Mouse (Mus musculus): ENCODE measurements at regions not wholly inside any gene's neighbourhood (a gene's known extent, or its start where the extent isn't known, plus 50 kb on each side); places are given as distances from the start of the nearest gene placed in this dataset.
A peak's percentile ranks its signal among the peaks of the same experiment; 100 is the strongest.

DNA sequence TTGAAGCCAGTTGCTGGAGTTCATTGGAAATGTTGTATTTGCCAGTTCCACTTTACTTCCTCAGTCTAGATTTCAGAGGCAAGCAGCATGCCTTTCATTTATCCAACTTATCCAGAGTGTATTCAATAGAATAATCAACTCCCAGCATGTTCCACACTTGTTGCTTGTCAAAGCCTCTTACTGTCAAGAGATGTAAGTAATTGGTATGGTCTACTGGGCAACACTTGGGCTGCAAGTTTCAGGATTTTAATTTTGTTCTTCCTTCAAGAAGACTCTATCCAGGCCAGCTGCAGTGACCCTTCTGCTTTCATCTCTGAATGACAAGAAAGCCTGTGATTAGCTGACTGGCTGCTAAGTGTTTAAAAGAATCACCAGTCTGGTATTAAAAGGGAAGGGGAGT, 3131.6 kb upstream of the Lrrc6 start:
- DNase-seq (ENCODE audit: low spot score), result no peak
- no peaks in the 10 kb centered on the region for H3K36me3 ChIP-seq
- no peaks in the 10 kb centered on the region for H3K9me3 ChIP-seq
- H3K4me3 ChIP-seq, result no peak overlapping the region
- no peak overlapping the region for H3K27ac ChIP-seq
- no peaks in the 10 kb centered on the region for H3K27me3 ChIP-seq (ENCODE audit: insufficient read depth, poor library complexity, severe bottlenecking)
- H3K4me1 ChIP-seq (replicated peaks), result no peaks in the 10 kb centered on the region

DNA sequence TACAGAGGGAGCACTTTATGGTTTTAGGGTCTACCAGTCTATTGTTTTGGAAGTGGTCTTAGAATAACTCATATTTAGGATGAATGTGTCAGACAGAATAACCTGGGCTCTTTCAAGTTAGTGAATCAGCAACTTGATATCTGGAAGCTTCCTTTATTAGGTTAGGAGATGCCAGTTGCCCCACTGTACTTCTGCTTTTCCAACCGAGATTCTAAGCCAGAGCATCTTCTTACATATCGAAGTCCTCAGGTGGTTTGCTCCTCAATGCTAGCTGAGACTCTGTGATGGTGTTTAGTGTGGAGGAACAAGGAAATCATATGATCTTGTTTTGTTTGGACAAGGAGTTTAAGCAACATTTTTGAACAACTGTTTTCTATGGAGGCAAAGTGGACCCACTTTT, 3117.3 kb upstream of the Lrrc6 start:
- no peaks in the 10 kb centered on the region for H3K4me1 ChIP-seq (replicated peaks)
- H3K4me3 ChIP-seq, result no peak overlapping the region

DNA sequence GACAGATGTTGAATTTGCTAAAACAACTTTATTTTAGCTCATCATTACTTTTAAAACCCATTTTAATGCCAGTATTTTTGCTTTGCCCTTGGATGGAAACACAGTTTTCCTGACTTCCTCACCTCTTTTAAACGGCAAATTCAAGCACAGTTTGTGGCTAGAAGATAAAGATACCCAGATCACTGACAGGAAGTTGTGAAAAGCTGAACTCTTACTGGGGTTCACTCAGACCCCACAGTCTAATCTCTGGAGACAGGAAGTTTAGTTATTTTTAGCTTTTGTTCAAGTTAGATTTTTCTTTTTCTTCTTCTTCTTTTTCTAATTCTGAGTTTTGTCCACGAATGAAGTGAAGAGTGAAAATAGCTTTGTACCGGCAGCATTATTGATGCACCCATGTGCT, 3113.3 kb upstream of the Lrrc6 start:
- no peak overlapping the region for H3K27ac ChIP-seq

More for the DNA sequence above, 3117.3 kb upstream of the Lrrc6 start:
- H3K36me3 ChIP-seq, result no peaks in the 10 kb centered on the region
- DNase-seq (ENCODE audit: low spot score), result no peak
- 91% methylated on average over 2 of the region's 2 CpGs for WGBS
- no peaks in the 10 kb centered on the region for H3K27me3 ChIP-seq (ENCODE audit: insufficient read depth, poor library complexity, severe bottlenecking)
- H3K27ac ChIP-seq, result no peak overlapping the region
- H3K9me3 ChIP-seq, result no peaks in the 10 kb centered on the region

DNA sequence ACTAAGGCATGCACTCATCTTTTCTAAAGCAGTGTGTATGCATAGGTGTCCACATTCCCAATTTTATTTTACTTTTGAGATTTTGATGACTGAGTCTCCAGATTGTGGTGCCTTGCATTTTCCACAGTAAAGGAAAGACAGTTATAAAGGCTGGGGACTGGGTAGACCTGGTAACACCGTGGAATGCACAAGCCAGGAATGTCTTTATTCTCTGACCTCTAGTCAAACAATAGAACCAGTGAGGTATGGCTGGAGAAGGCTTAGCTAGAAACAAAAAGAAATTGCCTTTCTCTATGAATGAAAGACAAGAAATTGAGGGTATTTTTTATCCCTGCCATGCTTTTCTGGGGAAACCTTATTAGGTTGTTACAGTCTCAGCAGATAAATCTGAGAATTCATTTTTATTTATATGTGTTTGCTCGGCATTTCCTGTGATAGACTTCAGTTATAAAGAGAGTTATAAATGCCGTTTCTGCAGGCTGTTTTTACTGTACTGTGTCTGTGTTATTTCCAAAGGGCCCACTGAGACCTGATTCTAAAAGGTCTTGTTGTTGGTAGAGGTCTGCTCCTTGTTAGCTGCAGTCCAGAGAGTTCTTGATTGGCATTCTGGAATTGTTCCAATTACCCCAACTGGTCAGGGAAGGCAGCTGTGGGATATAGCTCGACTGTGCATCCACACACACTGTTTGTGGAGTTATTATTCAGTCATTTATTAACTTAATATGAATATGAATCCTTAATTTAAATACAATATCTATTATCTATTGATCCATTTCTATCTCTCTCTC, 3090.7 kb upstream of the Lrrc6 start:
- Histone ChIP-seq H3K27me3 (ENCODE audit: insufficient read depth, poor library complexity, severe bottlenecking) (no peaks in the 10 kb centered on the region), H3K4me1 (replicated peaks) (peaks cover 14% of the 10 kb centered on the region), H3K27ac (peak overlapping the region; percentile 56), H3K4me3 (no peak overlapping the region), H3K36me3 (no peaks in the 10 kb centered on the region), H3K9me3 (no peaks in the 10 kb centered on the region)
- no peak for DNase-seq (ENCODE audit: low spot score)
- 26% methylated on average over 4 of the region's 4 CpGs for WGBS

More for the DNA sequence above, 3113.3 kb upstream of the Lrrc6 start:
- Histone ChIP-seq H3K9me3 (no peaks in the 10 kb centered on the region), H3K36me3 (no peaks in the 10 kb centered on the region), H3K4me3 (no peak overlapping the region), H3K27me3 (ENCODE audit: insufficient read depth, poor library complexity, severe bottlenecking) (no peaks in the 10 kb centered on the region), H3K4me1 (replicated peaks) (no peaks in the 10 kb centered on the region)
- DNase-seq (ENCODE audit: low spot score), result no peak
- WGBS, result 89% methylated on average over 3 of the region's 3 CpGs

DNA sequence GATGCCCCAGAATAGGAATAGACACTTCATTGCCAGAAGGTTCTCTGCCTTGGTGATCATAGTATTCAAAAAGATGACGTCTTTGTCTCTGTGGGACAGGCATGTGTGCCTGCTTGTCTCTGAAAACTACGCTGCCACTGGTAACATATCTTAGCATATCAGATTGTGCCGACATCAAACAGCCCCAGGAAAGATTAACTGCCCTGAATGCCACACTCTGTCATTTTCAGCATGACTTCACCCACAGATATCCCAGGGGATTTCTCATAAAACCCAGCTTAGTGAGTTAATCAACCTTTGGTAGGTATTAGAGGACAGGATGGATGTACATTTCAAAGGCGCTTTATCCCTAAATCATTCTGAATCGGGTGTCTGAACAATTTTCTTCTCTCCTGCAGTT, 3087.4 kb upstream of the Lrrc6 start:
- Histone ChIP-seq H3K4me1 (replicated peaks) (peaks cover 14% of the 10 kb centered on the region), H3K9me3 (no peaks in the 10 kb centered on the region), H3K27me3 (ENCODE audit: insufficient read depth, poor library complexity, severe bottlenecking) (no peaks in the 10 kb centered on the region), H3K36me3 (no peaks in the 10 kb centered on the region), H3K4me3 (no peak overlapping the region), H3K27ac (no peak overlapping the region)
- no peak for DNase-seq (ENCODE audit: low spot score)
- 68% methylated on average over 5 of the region's 5 CpGs for WGBS

DNA sequence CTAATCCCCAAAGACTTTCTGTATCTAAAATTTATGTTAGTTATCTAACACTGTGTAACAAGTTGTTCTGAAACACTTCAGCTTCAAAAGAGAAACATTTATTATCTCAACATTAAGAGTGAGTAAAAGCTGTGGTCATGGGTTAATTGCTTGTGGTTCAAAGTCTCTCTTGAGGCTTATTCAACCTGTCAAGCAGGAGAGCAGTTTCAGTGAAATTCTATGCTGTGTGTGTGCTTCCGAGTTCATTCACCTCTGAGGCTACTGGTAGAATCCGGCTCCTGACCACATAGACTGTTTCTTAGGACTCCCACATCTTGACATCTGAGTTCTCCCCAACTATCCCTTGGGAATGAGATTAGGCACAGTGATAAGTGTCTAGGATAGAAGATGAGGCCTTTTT, 3076.0 kb upstream of the Lrrc6 start:
- Histone ChIP-seq H3K36me3 (no peaks in the 10 kb centered on the region), H3K9me3 (0 out of 2 replicates have a peak, but pooled peaks cover 2% of the 10 kb centered on the region), H3K4me1 (replicated peaks) (peaks cover 12% of the 10 kb centered on the region), H3K27me3 (ENCODE audit: insufficient read depth, poor library complexity, severe bottlenecking) (no peaks in the 10 kb centered on the region), H3K27ac (no peak overlapping the region), H3K4me3 (no peak overlapping the region)
- DNase-seq (ENCODE audit: low spot score), result no peak
- WGBS, result 39% methylated on average over 2 of the region's 2 CpGs

DNA sequence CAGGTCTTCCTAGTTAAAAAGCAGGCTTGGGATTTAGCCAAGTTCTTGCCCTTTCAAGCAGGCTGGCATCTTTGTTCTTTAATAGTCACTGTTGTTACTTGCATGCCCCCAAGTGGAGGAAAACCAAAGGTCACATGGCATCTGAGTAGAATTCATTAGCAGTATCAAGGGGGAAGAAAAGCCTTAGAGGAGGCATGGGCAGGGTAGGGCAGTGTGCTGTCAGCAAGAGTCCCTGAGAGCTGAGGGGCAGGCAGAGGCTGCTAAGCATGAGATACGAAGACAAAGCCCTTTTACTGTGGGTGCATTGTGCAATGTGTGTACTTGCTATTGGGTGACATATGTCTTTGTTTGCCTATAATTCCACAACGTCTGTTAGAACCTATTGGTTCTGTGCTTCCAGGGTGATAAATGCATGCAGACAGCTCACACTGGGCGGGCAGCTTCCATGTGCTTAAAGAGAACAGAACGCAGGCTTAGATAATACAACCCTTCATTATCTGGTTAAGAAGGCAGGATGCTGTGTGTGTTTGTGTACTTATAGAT, 3075.0 kb upstream of the Lrrc6 start:
- H3K4me1 ChIP-seq (replicated peaks), result peaks cover 12% of the 10 kb centered on the region
- 0 out of 2 replicates have a peak, but pooled peaks cover 4% of the 10 kb centered on the region for H3K9me3 ChIP-seq
- H3K27ac ChIP-seq, result 0 out of 2 replicates have a peak overlapping the region, but pooled peaks have one; percentile 40
- 22% methylated on average over 4 of the region's 4 CpGs for WGBS
- H3K36me3 ChIP-seq, result no peaks in the 10 kb centered on the region
- H3K4me3 ChIP-seq, result no peak overlapping the region
- H3K27me3 ChIP-seq (ENCODE audit: insufficient read depth, poor library complexity, severe bottlenecking), result no peaks in the 10 kb centered on the region
- DNase-seq (ENCODE audit: low spot score), result peak; percentile 66

DNA sequence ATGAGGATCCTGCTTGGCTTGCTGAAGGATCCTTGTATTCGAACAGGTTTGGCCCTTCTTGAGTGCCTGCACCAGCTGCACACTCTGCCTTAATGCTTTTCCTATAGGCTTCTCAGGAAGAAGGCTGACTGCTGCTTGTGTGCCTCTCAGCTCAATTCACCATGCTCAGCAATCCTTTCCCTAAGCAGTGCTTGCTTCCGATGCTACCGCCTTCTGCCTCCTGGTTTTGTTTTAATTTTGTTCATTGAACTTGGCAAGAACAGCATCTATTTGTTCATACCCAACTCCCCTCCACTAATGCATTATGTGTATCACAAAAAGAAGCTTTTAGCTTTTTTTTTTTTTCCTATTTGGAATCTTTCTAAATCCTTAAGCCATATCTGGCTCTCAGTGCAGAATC, 3053.5 kb upstream of the Lrrc6 start:
- Histone ChIP-seq H3K9me3 (no peaks in the 10 kb centered on the region), H3K4me3 (no peak overlapping the region), H3K36me3 (no peaks in the 10 kb centered on the region), H3K4me1 (replicated peaks) (peaks cover 4% of the 10 kb centered on the region; the same call in 1 of the 2 replicates), H3K27me3 (ENCODE audit: insufficient read depth, poor library complexity, severe bottlenecking) (no peaks in the 10 kb centered on the region), H3K27ac (no peak overlapping the region)
- WGBS, result 87% methylated on average over 3 of the region's 3 CpGs
- DNase-seq (ENCODE audit: low spot score), result no peak

DNA sequence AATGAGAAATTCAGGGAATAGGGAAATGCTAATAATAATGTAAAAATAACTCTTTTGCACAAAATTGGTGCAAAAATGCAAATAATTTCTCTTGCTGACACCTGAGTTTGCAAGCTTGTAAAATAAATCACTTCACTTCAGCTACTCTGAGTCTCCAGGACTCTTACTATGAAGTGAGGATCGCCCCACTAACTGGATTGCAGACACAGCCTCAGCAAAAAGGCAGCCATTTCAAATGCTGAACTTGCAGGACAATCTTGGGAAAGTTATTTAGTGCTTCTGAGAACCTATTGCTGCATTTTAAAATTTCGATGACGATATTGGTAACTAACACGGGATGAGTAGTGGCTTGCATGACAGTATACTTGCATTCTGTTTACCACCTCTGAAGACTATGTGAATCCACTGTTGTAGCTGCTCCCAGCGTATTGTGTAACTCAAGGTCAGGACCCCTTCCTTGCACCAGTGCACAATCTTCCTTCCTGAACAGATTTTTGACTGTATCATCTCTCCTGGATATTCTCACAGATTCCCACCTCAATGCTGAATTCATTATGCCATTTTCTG, 3051.4 kb upstream of the Lrrc6 start:
- Histone ChIP-seq H3K4me3 (no peak overlapping the region), H3K27ac (no peak overlapping the region), H3K27me3 (ENCODE audit: insufficient read depth, poor library complexity, severe bottlenecking) (no peaks in the 10 kb centered on the region), H3K36me3 (no peaks in the 10 kb centered on the region), H3K9me3 (no peaks in the 10 kb centered on the region), H3K4me1 (replicated peaks) (peaks cover 4% of the 10 kb centered on the region; the same call in 1 of the 2 replicates)
- DNase-seq (ENCODE audit: low spot score), result no peak
- WGBS, result 71% methylated on average over 5 of the region's 5 CpGs

DNA sequence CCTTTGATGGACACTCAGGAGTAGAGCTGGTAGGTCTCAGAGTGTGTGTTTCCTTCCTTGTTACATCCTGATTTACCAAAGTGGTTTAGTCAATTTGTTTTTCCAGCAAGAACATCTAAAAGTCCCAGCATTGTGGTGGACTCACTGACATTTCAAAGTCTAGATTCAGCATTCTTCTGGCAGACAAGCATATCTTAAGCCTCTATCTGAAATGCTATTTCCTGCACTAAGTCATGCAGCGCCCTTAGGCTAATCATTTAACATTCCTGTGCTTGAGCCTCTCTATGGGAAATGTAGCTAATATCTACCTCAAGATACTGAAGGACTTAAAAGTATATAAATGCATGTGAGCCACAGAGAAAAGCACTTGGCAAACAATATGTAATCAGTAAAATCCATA, 3050.3 kb upstream of the Lrrc6 start:
- Histone ChIP-seq H3K4me3 (no peak overlapping the region), H3K27ac (no peak overlapping the region), H3K36me3 (no peaks in the 10 kb centered on the region), H3K9me3 (no peaks in the 10 kb centered on the region), H3K27me3 (ENCODE audit: insufficient read depth, poor library complexity, severe bottlenecking) (no peaks in the 10 kb centered on the region), H3K4me1 (replicated peaks) (peaks cover 4% of the 10 kb centered on the region; the same call in 1 of the 2 replicates)
- WGBS, result 89% methylated on average over 1 of the region's 1 CpGs
- DNase-seq (ENCODE audit: low spot score), result no peak

DNA sequence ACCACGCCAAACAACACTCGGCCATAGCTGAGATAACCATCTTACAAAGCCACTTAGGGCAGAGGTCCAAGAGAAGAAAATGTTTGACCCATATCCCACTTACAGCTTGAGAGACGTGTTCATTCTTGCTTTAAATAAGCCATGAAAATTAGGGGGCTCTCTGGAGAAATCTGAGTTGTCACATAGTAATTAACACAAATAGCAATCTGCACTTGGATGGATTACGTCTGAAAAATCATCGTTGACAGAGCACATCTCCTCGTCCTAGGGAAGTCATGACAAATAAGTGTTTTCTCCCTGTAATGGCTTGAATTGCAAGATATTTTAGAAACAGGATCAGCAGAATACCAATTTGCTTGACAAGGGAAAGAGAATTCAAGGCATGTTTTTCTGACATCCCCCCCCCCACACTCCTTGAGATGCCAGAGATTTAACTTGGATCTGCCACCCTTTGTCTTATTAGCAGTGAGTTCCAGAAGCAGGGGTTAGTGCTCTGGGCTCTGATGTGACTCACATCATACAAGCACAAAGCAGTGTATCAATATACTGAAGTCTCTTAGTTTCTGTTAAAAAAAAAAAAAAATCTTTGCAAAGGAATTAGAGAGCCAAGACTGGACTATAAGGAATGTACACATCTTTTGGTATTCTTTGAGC, 3025.9 kb upstream of the Lrrc6 start:
- no peaks in the 10 kb centered on the region for H3K27me3 ChIP-seq (ENCODE audit: insufficient read depth, poor library complexity, severe bottlenecking)
- H3K36me3 ChIP-seq, result no peaks in the 10 kb centered on the region
- no peak for DNase-seq (ENCODE audit: low spot score)
- no peaks in the 10 kb centered on the region for H3K4me1 ChIP-seq (replicated peaks)
- no peak overlapping the region for H3K27ac ChIP-seq
- WGBS, result 78% methylated on average over 6 of the region's 6 CpGs
- no peak overlapping the region for H3K4me3 ChIP-seq
- no peaks in the 10 kb centered on the region for H3K9me3 ChIP-seq

DNA sequence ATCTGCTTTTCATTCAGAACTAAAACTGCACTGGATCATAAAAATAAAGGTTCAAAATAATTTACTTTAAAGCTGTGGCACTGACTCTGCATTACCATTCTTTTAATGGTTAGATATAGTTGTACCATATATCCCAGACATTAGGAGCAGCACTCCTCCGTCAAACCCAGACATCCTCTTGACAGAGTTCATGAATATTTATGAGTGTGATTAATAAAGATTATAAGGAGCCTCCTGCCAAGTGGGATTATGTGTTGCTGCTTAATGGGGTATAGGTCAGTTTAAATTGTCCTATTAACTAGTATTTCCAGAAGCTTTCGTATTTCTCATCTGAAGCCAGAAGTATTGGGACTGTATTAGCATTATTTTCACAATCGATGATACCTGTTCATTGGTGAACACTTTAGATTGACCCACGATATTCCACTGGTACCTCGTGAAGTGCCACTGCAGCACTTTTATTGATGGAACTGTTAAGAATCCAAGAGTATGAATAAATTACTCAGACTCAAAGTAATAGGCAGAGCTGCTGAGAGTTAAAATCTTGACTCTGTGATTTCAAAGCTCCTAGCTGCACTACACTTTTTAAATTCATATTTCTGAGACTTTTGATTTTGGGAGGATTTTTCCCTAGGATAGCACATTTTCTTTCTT, 2983.8 kb upstream of the Lrrc6 start:
- Histone ChIP-seq H3K9me3 (no peaks in the 10 kb centered on the region), H3K4me1 (replicated peaks) (no peaks in the 10 kb centered on the region), H3K4me3 (no peak overlapping the region), H3K27me3 (ENCODE audit: insufficient read depth, poor library complexity, severe bottlenecking) (no peaks in the 10 kb centered on the region), H3K36me3 (no peaks in the 10 kb centered on the region), H3K27ac (no peak overlapping the region)
- WGBS, result 82% methylated on average over 5 of the region's 5 CpGs
- no peak for DNase-seq (ENCODE audit: low spot score)

Measured in hindbrain, embryonic 10.5 days (tissue).